Mouse (Mus musculus): ENCODE measurements around the gene Pttg1ip. TPM values are rescaled to one million over a fixed set of nuclear protein-coding genes. Genes with fewer than 3 reads are reported as not detected.

Pttg1ip gene
- total RNA-seq, 4 experiments from 2014 or later = 207 to 236 (median 225) TPM

GRCm38 (mm10) chr10:77643160-77643559 is 61.6 kb downstream of the Pttg1ip start:
- DNase-seq = no peak

- DNase-seq = no peak
Observed at GRCm38 (mm10) chr10:77645571-77645970, 64.1 kb downstream of the Pttg1ip start.

GRCm38 (mm10) chr10:77647461-77647860 is 65.9 kb downstream of the Pttg1ip start:
- DNase-seq = no peak

- no peak for DNase-seq
Observed at GRCm38 (mm10) chr10:77647901-77648300, 66.4 kb downstream of the Pttg1ip start.

Small RNA genes lying within 50 kb of the gene (microRNA-seq; reads per million reads assigned to microRNA genes)
- gene Mir1930 = 1.2 to 4.4 reads per million in 2 experiments

Other genes starting within 250 kb of the Pttg1ip start
- gene Adarb1, start 163.4 kb upstream of the Pttg1ip start, total RNA-seq (2022) = 10 to 100 TPM; 17.2 to 74.1 (median 37.1) TPM
- gene Fam207a, start 65.9 kb upstream of the Pttg1ip start, total RNA-seq (2022) = 10 to 100 TPM; 20.4 to 28.8 (median 24.8) TPM
- gene Itgb2, start 51.5 kb upstream of the Pttg1ip start, total RNA-seq (2022) = 10 to 100 TPM in 3 of 4 experiments, 1 to 10 TPM in 1; 8.6 to 16.8 (median 13.5) TPM
- 100 to 1,000 TPM in 3 of 4 experiments, 10 to 100 TPM in 1; 98.9 to 125 (median 115) TPM for gene Sumo3, start 24.4 kb downstream of the Pttg1ip start, total RNA-seq (2022)
- 10 to 100 TPM; 15.2 to 24.8 (median 18.1) TPM for gene Gm49325, start 24.5 kb downstream of the Pttg1ip start, total RNA-seq (2022)
- 10 to 100 TPM; 46.0 to 63.0 (median 53.7) TPM for gene Ube2g2, start 40.6 kb downstream of the Pttg1ip start, total RNA-seq (2022)
- 1 to 10 TPM in 1 of 4 experiments, under 1 TPM in 3; 0.15 to 1.4 (median 0.81) TPM for gene Tspear, start 104.8 kb downstream of the Pttg1ip start, total RNA-seq (2022)
- not detected for gene Gm19402, start 109.0 kb downstream of the Pttg1ip start, total RNA-seq (2022)
- not detected for gene Gm9508, start 115.5 kb downstream of the Pttg1ip start, total RNA-seq (2022)
- gene Gm10272, start 124.9 kb downstream of the Pttg1ip start, total RNA-seq (2022) = not detected
- not detected for gene Gm10024, start 129.7 kb downstream of the Pttg1ip start, total RNA-seq (2022)
- not detected for gene Gm10142, start 134.1 kb downstream of the Pttg1ip start, total RNA-seq (2022)
- gene Krtap12-1, start 138.9 kb downstream of the Pttg1ip start, total RNA-seq (2022) = not detected
- not detected for gene Gm10100, start 144.8 kb downstream of the Pttg1ip start, total RNA-seq (2022)
- gene Gm18596, start 160.9 kb downstream of the Pttg1ip start, total RNA-seq (2022) = not detected
- not detected for gene Gm9736, start 169.6 kb downstream of the Pttg1ip start, total RNA-seq (2022)
- not detected for gene Gm3233, start 178.0 kb downstream of the Pttg1ip start, total RNA-seq (2022)
- not detected for gene Gm3238, start 189.6 kb downstream of the Pttg1ip start, total RNA-seq (2022)
- not detected for gene Gm7138, start 195.2 kb downstream of the Pttg1ip start, total RNA-seq (2022)
- gene Gm3250, start 200.8 kb downstream of the Pttg1ip start, total RNA-seq (2022) = not detected
- gene Gm7137, start 206.5 kb downstream of the Pttg1ip start, total RNA-seq (2022) = not detected
- not detected for gene Gm9639, start 213.4 kb downstream of the Pttg1ip start, total RNA-seq (2022)
- not detected for gene Gm19668, start 217.4 kb downstream of the Pttg1ip start, total RNA-seq (2022)
- gene Gm9507, start 230.1 kb downstream of the Pttg1ip start, total RNA-seq (2022) = not detected
- not detected for gene Gm2696, start 233.0 kb downstream of the Pttg1ip start, total RNA-seq (2022)
- gene Krtap10-4, start 245.4 kb downstream of the Pttg1ip start, total RNA-seq (2022) = not detected